Mouse (Mus musculus) cortical plate, adult 2 months (tissue): ENCODE data around the gene Sult2b1.

Source experiments
- CTCF ChIP-seq: fragments of 200-500 bp; IDR thresholded peaks from 2 replicates; pipeline ENCODE4 v1.5.1; 2011; ENCODE audit warnings: mild to moderate bottlenecking, control low read depth, low read length; ENCODE audit not compliant: insufficient read depth; ENCODE audit errors: extremely low read depth
- POLR2A ChIP-seq: fragments of 200-500 bp; IDR thresholded peaks from 2 replicates; pipeline ENCODE4 v1.6.1; 2011; ENCODE audit warnings: mild to moderate bottlenecking, low read length, control low read depth; ENCODE audit not compliant: insufficient read depth; ENCODE audit errors: extremely low read depth

DNA sequence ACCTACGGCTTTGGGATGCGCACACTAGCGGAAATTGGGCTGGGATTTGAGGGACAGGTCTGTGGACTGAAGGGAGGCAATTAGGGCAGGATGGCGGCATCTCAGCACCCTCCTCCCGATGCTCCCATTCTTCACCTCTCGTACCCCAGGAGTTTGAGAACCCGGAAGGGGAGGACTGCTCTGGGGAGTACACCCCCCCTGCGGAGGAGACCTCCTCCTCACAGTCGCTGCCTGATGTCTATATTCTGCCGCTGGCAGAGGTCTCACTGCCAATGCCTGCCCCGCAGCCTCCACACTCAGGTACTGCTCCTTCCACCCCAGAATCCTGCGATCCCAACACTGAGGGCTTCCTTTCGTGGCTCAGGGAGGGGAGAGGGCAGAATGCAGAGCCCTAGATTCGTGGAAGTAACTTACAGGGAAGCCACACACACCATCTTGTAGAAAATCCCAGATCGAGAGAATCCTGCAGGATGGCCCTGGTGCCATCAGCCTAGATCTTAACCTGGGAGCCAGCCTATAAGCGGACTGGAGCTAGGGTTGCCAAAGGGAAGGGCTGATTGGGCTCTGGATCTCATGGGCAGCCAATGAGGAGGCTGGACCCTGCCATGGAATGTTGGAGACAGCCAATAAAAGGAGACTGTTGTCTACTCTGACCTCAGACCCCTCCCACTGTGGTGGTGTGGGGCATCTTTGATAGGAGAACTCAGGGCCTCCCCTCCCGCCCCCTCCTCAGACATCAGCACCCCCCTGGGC lies 2.4 kb upstream of the Sult2b1 start:
- no peak for TF ChIP-seq CTCF
- TF ChIP-seq POLR2A, result peak; percentile 81; the same call in 1 of the 2 replicates
